Mouse (Mus musculus) CH12.LX (cell line): ENCODE measurements around the gene Bpifb6. TPM values are rescaled to one million over a fixed set of nuclear protein-coding genes. Genes with fewer than 3 reads are reported as not detected.

Experiments
- DNase-seq: peaks from one replicate; pipeline ENCODE4 v3.0.0-alpha.2; 2013; ENCODE audit errors: extremely low read depth
- H3K27ac ChIP-seq: 2 replicates; pipeline ENCODE4 v1.5.1; 2012; ENCODE audit warnings: low read depth, mild to moderate bottlenecking, control low read depth, moderate library complexity; ENCODE audit not compliant: insufficient read depth
- H3K27me3 ChIP-seq: replicated peaks from 2 replicates; pipeline ENCODE3; 2012; ENCODE audit warnings: inconsistent platforms
- H3K36me3 ChIP-seq, 2 experiments: replicated peaks in 1 of 2; 2 replicates each; pipeline versions ENCODE3 to v1.6.1; 2012; ENCODE audit warnings: inconsistent platforms in 1 of 2, low read length in 1 of 2, mild to moderate bottlenecking in 1 of 2, mixed read lengths in 1 of 2, moderate library complexity in 1 of 2; ENCODE audit not compliant: control insufficient read depth in 1 of 2, insufficient read depth in 1 of 2
- H3K4me1 ChIP-seq, 2 experiments: 2 replicates each; pipeline ENCODE4 v1.6.1; 2012; ENCODE audit warnings: inconsistent platforms in 1 of 2, moderate library complexity in 1 of 2; ENCODE audit not compliant: insufficient read depth in 2 of 2, control insufficient read depth in 1 of 2
- H3K4me2 ChIP-seq: 2 replicates; pipeline ENCODE4 v1.6.1; 2012; ENCODE audit warnings: low read depth, mild to moderate bottlenecking, control low read depth; ENCODE audit not compliant: poor library complexity, insufficient read depth, severe bottlenecking
- H3K4me3 ChIP-seq, 3 experiments: fragments of 150-350 bp in 1 of 3; sonication (generic) in 1 of 3; replicated peaks in 1 of 3; 2 replicates each; pipeline versions ENCODE3 to v1.5.1; 2011 to 2012; ENCODE audit warnings: low read depth in 2 of 3, low read length in 2 of 3, mild to moderate bottlenecking in 2 of 3, moderate library complexity in 2 of 3, control low read depth in 1 of 3, improper control_type of control experiment in 1 of 3, inconsistent platforms in 1 of 3, mixed read lengths in 1 of 3; ENCODE audit not compliant: poor library complexity in 1 of 3
- H3K79me2 ChIP-seq: replicated peaks from 2 replicates; pipeline ENCODE4 v1.6.1; 2012; ENCODE audit warnings: mild to moderate bottlenecking, moderate library complexity; ENCODE audit not compliant: control insufficient read depth, poor library complexity, insufficient read depth, severe bottlenecking; ENCODE audit errors: extremely low read depth
- H3K9ac ChIP-seq: 2 replicates; pipeline ENCODE4 v1.6.1; 2012; ENCODE audit warnings: low read depth, mild to moderate bottlenecking, control low read depth, moderate library complexity; ENCODE audit not compliant: insufficient read depth
- H3K9me3 ChIP-seq: replicated peaks from 2 replicates; pipeline ENCODE3; 2012; ENCODE audit warnings: low read length, inconsistent platforms, mixed read lengths
- BHLHE40 ChIP-seq: IDR thresholded peaks from 2 replicates; pipeline ENCODE4 v1.6.1; 2011; ENCODE audit warnings: mild to moderate bottlenecking, low read depth, low read length, improper control_type of control experiment
- CTCF ChIP-seq, 2 experiments: IDR thresholded peaks in 1 of 2; conservative IDR thresholded peaks in 1 of 2; 2 replicates each; pipeline ENCODE4 v1.5.1; 2011 to 2012; ENCODE audit warnings: low read depth in 2 of 2, low read length in 2 of 2, improper control_type of control experiment in 1 of 2, inconsistent platforms in 1 of 2, mild to moderate bottlenecking in 1 of 2, moderate library complexity in 1 of 2
- E2F4 ChIP-seq: IDR thresholded peaks from 2 replicates; pipeline ENCODE4 v1.6.1; 2011; ENCODE audit warnings: low read depth, low read length, improper control_type of control experiment; ENCODE audit not compliant: insufficient replicate concordance
- ETS1 ChIP-seq: conservative IDR thresholded peaks from 2 replicates; pipeline ENCODE4 v1.6.1; 2012; ENCODE audit warnings: low read depth, mild to moderate bottlenecking, inconsistent platforms, low read length, improper control_type of control experiment, moderate library complexity
- MAX ChIP-seq: IDR thresholded peaks from 2 replicates; pipeline ENCODE4 v1.6.1; 2011; ENCODE audit warnings: low read length, improper control_type of control experiment
- TBP ChIP-seq: conservative IDR thresholded peaks from 2 replicates; pipeline ENCODE4 v1.6.1; 2011; ENCODE audit warnings: low read depth, low read length, improper control_type of control experiment
- USF1 ChIP-seq: IDR thresholded peaks from 2 replicates; pipeline ENCODE4 v1.6.1; 2014; ENCODE audit warnings: low read depth, mild to moderate bottlenecking, inconsistent platforms, low read length, improper control_type of control experiment
- ZKSCAN1 ChIP-seq: IDR thresholded peaks from 2 replicates; pipeline ENCODE4 v1.6.1; 2012; ENCODE audit warnings: low read depth, inconsistent platforms, low read length, improper control_type of control experiment, borderline replicate concordance
- dilution Hi-C: fragments of 300-500 bp; cut with MboI; formaldehyde crosslinking; loops from 2 replicates; pipeline ENCODE4 v1.14.3; 2020; ENCODE audit warnings: low sequenced_read_pairs; ENCODE audit not compliant: extremely low pct_unique_long_range_greater_than_20kb, extremely low pct_ligation_motif_present
- in situ Hi-C: fragments of 300-500 bp; cut with MboI; formaldehyde crosslinking; loops from 3 replicates; pipeline ENCODE4 v1.14.3; 2019; ENCODE audit warnings: low sequenced_read_pairs, low pct_ligation_motif_present, low pct_unique_long_range_greater_than_20kb, mixed read lengths
- polyA plus RNA-seq: library from polyadenylated mRNA; unstranded; fragments of >175 nt; gene quantifications from 2 replicates; pipeline ENCODE4 v1.2.1, GENCODE M21; 2012; ENCODE audit warnings: low read depth; ENCODE audit not compliant: insufficient read length
- total RNA-seq, 2 experiments: library from RNA; depleted of rRNA; stranded (reverse); fragments of 300-350 nt in 1 of 2; fragments of >200 nt in 1 of 2; gene quantifications; 2 replicates each; pipeline ENCODE4 v1.2.3; 2012 to 2014

The Bpifb6 gene
- total and polyA plus RNA-seq, 3 experiments: not detected

GRCm38 (mm10) chr2:153906626-153907025 lies 6.4 kb downstream of the Bpifb6 start:
- no peaks in the 10 kb centered on the region for H3K4me1 ChIP-seq
- in situ Hi-C loops: no loop called here

GRCm38 (mm10) chr2:153914151-153914550 lies 14.0 kb downstream of the Bpifb6 start:
- no peaks in the 10 kb centered on the region for H3K79me2 ChIP-seq
- H3K9ac ChIP-seq: no peak overlapping the region
- TF ChIP-seq CTCF (conservative IDR thresholded peaks at IDR 0.05 in 1 of 2, IDR thresholded peaks at IDR 0.05 in 1 of 2; ENCODE audit: low read depth in 2 of 2, low read length in 2 of 2): no peak
- TF ChIP-seq E2F4: no peak
- H3K27me3 ChIP-seq: peaks cover 97% of the 10 kb centered on the region
- no peak overlapping the region for H3K4me3 ChIP-seq
- dilution Hi-C loops: no loop called here
- no peaks in the 10 kb centered on the region for H3K36me3 ChIP-seq
- no peaks in the 10 kb centered on the region for H3K9me3 ChIP-seq
- no peak overlapping the region for H3K4me2 ChIP-seq
- DNase-seq: no peak
- no peak overlapping the region for H3K27ac ChIP-seq
- no peaks in the 10 kb centered on the region for H3K4me1 ChIP-seq
- in situ Hi-C loops: no loop called here

More at GRCm38 (mm10) chr2:153906626-153907025, 6.4 kb downstream of the Bpifb6 start:
- H3K4me3 ChIP-seq: no peak overlapping the region
- dilution Hi-C loops: no loop called here
- DNase-seq: no peak
- H3K27ac ChIP-seq: no peak overlapping the region
- no peaks in the 10 kb centered on the region for H3K9me3 ChIP-seq
- H3K27me3 ChIP-seq: peaks cover 99% of the 10 kb centered on the region
- H3K79me2 ChIP-seq: no peaks in the 10 kb centered on the region
- no peak overlapping the region for H3K9ac ChIP-seq
- TF ChIP-seq TBP (no peak), ZKSCAN1 (no peak), CTCF (conservative IDR thresholded peaks at IDR 0.05 in 1 of 2, IDR thresholded peaks at IDR 0.05 in 1 of 2; ENCODE audit: low read depth in 2 of 2, low read length in 2 of 2) (0 out of 4 replicates have a peak, but pooled peaks of 1 of the 2 experiments have one; percentile 0)
- TF ChIP-seq, all 38 proteins: peak for 1
- Histone ChIP-seq H3K36me3 (no peaks in the 10 kb centered on the region), H3K4me2 (no peak overlapping the region)

GRCm38 (mm10) chr2:153917930-153918329 lies 17.7 kb downstream of the Bpifb6 start, which contains the start of gene Bpifb3:
Gene Bpifb3 (plus strand): TSS chr2:153918230.
- Histone ChIP-seq H3K4me3 (no peak within 1 kb of the TSS), H3K36me3 (no peaks in the 10 kb centered on the region), H3K79me2 (no peaks in the 10 kb centered on the region), H3K27me3 (peaks cover 98% of the 10 kb centered on the region), H3K9ac (no peak within 1 kb of the TSS), H3K4me1 (no peaks in the 10 kb centered on the region), H3K27ac (no peak within 1 kb of the TSS), H3K9me3 (no peaks in the 10 kb centered on the region), H3K4me2 (no peak within 1 kb of the TSS)
- no peak for TF ChIP-seq BHLHE40
- TF ChIP-seq MAX: no peak
- TF ChIP-seq USF1: no peak
- TF ChIP-seq ETS1: no peak
- dilution Hi-C loops: no loop called here
- no peak for DNase-seq
- in situ Hi-C loops: no loop called here
